Mouse (Mus musculus) embryonic facial prominence, embryonic 13.5 days (tissue): ENCODE results near the gene Glis1. TPM values are rescaled to one million over a fixed set of nuclear protein-coding genes. Genes with fewer than 3 reads are reported as not detected.

Experiments
- ATAC-seq: fragments of 200-750 bp; cut with Nextera tagmentation; 2 replicates; pipeline ENCODE4 v1.8.0; 2017; ENCODE audit warnings: low read depth; ENCODE audit not compliant: insufficient number of reproducible peaks, insufficient read depth, low FRiP score, low TSS enrichment
- H3K27ac ChIP-seq: fragments of 300-500 bp; sonication (generic); 2 replicates; pipeline ENCODE4 v1.5.1; 2015; ENCODE audit warnings: moderate library complexity, mild to moderate bottlenecking, inconsistent platforms
- H3K27me3 ChIP-seq: fragments of 300-500 bp; sonication (generic); 2 replicates; pipeline ENCODE4 v1.6.1; 2015; ENCODE audit warnings: mild to moderate bottlenecking, inconsistent platforms
- H3K36me3 ChIP-seq: fragments of 300-500 bp; sonication (generic); 2 replicates; pipeline ENCODE4 v1.6.1; 2015; ENCODE audit warnings: mild to moderate bottlenecking, inconsistent platforms
- H3K4me1 ChIP-seq: fragments of 300-500 bp; sonication (generic); 2 replicates; pipeline ENCODE4 v1.6.1; 2015; ENCODE audit warnings: inconsistent platforms
- H3K4me2 ChIP-seq: fragments of 300-500 bp; sonication (generic); 2 replicates; pipeline ENCODE4 v1.6.1; 2015; ENCODE audit warnings: moderate library complexity, mild to moderate bottlenecking, inconsistent platforms
- H3K4me3 ChIP-seq: fragments of 300-500 bp; sonication (generic); 2 replicates; pipeline ENCODE4 v1.5.1; 2015; ENCODE audit warnings: mild to moderate bottlenecking, inconsistent platforms
- H3K9ac ChIP-seq: fragments of 300-500 bp; sonication (generic); 2 replicates; pipeline ENCODE4 v1.6.1; 2015; ENCODE audit warnings: mild to moderate bottlenecking, inconsistent platforms
- H3K9me3 ChIP-seq: fragments of 300-500 bp; sonication (generic); 2 replicates; pipeline ENCODE4 v1.6.1; 2016; ENCODE audit warnings: inconsistent platforms
- WGBS: fragments of 180-500 bp; shearing (Covaris S2); methylation state at CpG from one replicate; pipeline ENCODE4 v1.1.7; 2015; ENCODE audit warnings: mixed read lengths; 5-methylcytosine and 5-hydroxymethylcytosine counted together
- polyA plus RNA-seq: library from polyadenylated mRNA; unstranded; fragments of >200 nt; fragmentation: Nextera tagmentation; extraction: Ambion mirVana; gene quantifications from 2 replicates; pipeline ENCODE4 v1.2.1, GENCODE M21; 2015

The Glis1 gene
- polyA plus RNA-seq, 1 experiment from 2014 or later: 60.4 TPM

DNA sequence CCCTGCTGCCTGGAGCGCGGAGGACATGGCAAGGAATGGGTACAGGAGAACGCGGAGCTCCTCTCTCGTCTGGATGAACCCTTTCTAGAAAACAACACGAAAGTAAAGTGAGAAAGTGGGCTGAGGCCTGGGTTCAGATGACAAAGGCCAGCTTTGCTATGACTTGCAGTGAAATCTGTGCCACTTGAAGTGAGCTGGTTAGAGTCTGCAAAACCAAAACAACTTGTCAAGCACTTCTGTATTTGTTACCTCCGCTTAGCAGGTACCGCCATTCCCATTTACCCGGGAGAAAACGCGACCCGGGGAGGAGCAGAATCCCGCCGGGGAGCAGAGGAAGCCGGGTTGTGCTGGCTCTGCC is 414 bp upstream of the Glis1 start:
- Histone ChIP-seq H3K27me3 (peaks cover 58% of the 10 kb centered on the region), H3K9ac (peak overlapping the region; percentile 74), H3K27ac (peak overlapping the region; percentile 86), H3K36me3 (no peaks in the 10 kb centered on the region), H3K4me3 (peak overlapping the region; percentile 71), H3K9me3 (no peaks in the 10 kb centered on the region), H3K4me1 (peaks cover 36% of the 10 kb centered on the region), H3K4me2 (peak overlapping the region; percentile 92)
- no peak for ATAC-seq
- 5% methylated on average over 15 of the region's 15 CpGs for WGBS

DNA sequence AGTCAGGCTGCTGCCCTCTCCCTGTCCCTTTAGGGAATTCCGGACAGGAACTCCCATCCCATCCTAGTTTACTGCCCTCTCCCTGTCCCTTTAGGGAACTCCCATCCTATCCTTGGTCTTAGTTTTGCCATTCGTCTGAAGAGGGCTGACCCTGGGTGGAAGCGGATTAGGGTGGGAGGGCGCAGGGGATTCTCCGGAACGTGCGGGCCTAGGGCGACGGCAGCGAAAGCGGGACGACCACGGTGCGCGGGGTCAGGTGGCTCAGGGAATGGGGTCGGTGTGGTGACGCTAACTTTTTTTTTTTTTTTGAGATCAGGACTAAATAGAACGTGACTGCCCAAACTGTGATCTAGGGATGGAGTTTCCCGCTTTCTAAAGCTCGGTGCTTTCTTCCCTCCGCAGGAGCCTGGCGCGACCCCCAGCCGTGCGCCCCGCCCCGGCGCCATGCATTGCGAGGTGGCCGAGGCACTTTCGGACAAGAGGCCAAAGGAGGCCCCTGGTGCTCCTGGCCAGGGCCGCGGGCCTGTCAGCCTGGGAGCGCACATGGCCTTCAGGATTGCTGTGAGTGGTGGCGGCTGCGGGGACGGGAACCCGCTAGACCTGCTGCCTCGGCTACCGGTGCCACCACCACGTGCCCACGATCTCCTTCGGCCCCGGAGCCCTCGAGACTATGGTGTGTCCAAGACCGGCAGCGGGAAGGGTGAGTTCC is 1.0 kb downstream of the Glis1 start:
- Histone ChIP-seq H3K4me2 (peak overlapping the region; percentile 92), H3K9ac (peak overlapping the region; percentile 74), H3K27me3 (peaks cover 58% of the 10 kb centered on the region), H3K4me3 (peak overlapping the region; percentile 71), H3K4me1 (peaks cover 48% of the 10 kb centered on the region), H3K27ac (peak overlapping the region; percentile 86), H3K9me3 (no peaks in the 10 kb centered on the region), H3K36me3 (no peaks in the 10 kb centered on the region)
- 1% methylated on average over 42 of the region's 47 CpGs for WGBS
- ATAC-seq: no peak

DNA sequence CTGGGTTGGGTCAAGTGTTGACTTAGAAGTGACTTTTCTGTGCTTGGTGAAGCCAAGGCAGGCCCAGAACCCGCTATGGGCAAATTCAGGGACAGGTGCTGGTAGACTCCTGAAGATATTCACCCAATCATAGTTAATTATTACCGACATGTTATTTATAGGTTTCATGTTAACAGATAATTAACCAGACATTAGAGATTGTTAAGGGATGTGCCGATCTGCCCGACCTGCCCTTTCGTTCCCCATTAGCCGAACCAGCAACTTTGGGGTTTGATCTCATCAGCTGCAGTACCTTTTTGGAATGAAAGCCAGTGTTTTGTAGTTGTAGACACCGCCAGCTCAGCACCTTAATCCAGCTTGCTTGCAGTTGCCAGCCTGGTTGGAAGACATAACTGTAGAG is 2.1 kb downstream of the Glis1 start:
- Histone ChIP-seq H3K27ac (peak overlapping the region; percentile 56; the same call in 1 of the 2 replicates), H3K9me3 (no peaks in the 10 kb centered on the region), H3K4me1 (peaks cover 59% of the 10 kb centered on the region), H3K4me3 (peak overlapping the region; percentile 71), H3K27me3 (peaks cover 66% of the 10 kb centered on the region), H3K9ac (peak overlapping the region; percentile 53), H3K4me2 (peak overlapping the region; percentile 92), H3K36me3 (no peaks in the 10 kb centered on the region)
- no peak for ATAC-seq
- 68% methylated on average over 7 of the region's 7 CpGs for WGBS

DNA sequence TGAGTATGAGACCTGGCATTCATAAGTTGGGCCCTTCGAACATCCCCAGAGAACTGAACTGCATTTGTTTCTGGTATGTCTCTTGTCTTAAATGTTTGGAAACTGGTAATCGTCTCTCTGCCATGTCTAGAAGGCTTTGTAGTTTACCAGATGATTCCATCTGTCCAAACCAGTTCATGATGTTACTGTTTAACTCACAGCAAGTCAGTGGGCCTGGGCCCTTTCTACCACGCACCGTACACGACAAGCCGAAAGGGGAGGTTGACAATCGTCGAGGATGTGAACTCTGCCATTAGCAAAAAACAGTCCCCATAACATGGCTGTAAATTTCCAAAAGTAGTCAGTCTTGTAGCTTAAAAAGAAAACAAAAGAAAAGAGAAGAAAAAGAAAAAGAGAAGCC is 4.3 kb downstream of the Glis1 start:
- Histone ChIP-seq H3K9ac (peak overlapping the region; percentile 53), H3K36me3 (no peaks in the 10 kb centered on the region), H3K4me3 (peak overlapping the region; percentile 71), H3K9me3 (no peaks in the 10 kb centered on the region), H3K4me1 (peaks cover 79% of the 10 kb centered on the region), H3K27ac (peak overlapping the region; percentile 56), H3K27me3 (peaks cover 52% of the 10 kb centered on the region), H3K4me2 (peak overlapping the region; percentile 92)
- no peak for ATAC-seq
- 50% methylated on average over 8 of the region's 8 CpGs for WGBS

DNA sequence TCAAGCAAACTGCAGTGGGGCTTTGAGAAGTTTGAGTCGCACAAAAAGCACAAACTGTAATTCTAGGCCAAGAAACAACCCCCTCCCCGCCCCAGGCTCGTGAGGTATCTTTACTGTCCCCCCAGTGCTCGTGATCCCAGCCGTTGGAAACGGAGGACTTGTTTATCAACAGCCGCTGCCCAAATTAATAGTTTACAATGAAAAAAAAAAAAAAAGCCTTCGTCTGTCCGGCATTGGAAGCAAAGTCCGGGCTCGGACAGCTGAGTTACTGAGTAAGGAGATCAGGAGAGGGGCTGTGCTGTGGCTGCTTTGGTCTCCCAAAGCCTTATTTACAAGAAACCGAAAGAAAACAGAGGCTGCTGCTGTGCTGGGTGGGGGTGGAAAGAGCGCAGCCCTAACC is 5.9 kb downstream of the Glis1 start:
- peak overlapping the region; percentile 64 for H3K9ac ChIP-seq
- peak overlapping the region; percentile 29 for H3K4me3 ChIP-seq
- no peaks in the 10 kb centered on the region for H3K9me3 ChIP-seq
- 17% methylated on average over 13 of the region's 13 CpGs for WGBS
- ATAC-seq: no peak
- peak overlapping the region; percentile 92 for H3K4me2 ChIP-seq
- peaks cover 82% of the 10 kb centered on the region for H3K4me1 ChIP-seq
- H3K36me3 ChIP-seq: no peaks in the 10 kb centered on the region; the same call in 1 of the 2 replicates
- H3K27ac ChIP-seq: peak overlapping the region; percentile 44; the same call in 1 of the 2 replicates
- H3K27me3 ChIP-seq: peaks cover 40% of the 10 kb centered on the region

DNA sequence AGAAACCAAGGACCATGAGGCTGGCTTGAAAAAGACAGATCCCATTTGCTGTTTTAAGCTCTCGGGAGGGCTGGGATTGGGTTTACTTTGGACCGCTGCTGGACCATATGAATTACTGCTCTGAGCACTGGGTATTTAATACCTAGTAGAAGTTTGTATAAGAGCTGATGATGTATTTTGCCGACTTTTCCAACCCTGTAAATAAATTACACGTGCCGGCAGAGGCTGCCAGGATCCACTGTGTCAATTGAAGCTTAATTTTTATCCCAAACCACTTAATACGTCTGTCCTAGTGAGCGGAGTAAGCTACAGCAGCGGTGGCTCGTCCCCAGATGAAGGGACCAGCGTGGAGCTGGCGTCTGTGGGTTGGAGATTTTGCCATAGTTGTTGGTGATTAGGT is 7.9 kb downstream of the Glis1 start:
- Histone ChIP-seq H3K4me1 (peaks cover 72% of the 10 kb centered on the region), H3K27ac (peak overlapping the region; percentile 73), H3K36me3 (no peaks in the 10 kb centered on the region; the same call in 1 of the 2 replicates), H3K4me3 (peak overlapping the region; percentile 19; the same call in 1 of the 2 replicates), H3K9ac (0 out of 2 replicates have a peak overlapping the region, but pooled peaks have one; percentile 21), H3K4me2 (peak overlapping the region; percentile 92), H3K9me3 (no peaks in the 10 kb centered on the region), H3K27me3 (peaks cover 33% of the 10 kb centered on the region)
- WGBS: 41% methylated on average over 11 of the region's 11 CpGs
- no peak for ATAC-seq

DNA sequence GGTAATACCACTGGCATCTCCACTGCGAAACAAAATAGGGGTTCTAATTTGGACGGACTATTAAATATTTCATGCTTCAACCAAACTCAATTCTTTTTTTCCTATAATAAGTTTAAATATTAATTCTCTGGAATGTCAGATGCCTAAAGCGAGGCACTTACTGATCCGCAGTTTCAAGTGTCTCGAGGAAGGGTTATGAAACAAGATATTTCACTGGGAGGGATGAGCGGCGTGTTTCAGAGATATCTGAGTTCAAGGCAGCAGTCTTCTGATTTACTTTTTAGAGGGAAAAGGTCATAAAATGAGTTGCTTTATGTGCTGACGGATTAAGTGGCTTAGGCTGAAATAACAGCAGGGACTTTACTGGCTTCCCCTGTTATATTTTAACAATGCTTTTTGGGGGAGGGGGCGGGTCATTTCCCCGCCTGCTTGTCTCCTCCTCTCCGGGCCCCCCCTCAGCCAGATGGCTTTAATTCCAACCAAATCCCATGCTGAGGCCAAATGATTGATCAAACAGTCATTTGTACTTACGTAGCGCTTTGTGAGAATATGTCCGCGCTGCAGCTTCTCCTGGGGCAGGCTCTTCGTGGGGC is 8.6 kb downstream of the Glis1 start:
- peak overlapping the region; percentile 73 for H3K27ac ChIP-seq
- H3K9me3 ChIP-seq: no peaks in the 10 kb centered on the region
- peaks cover 26% of the 10 kb centered on the region for H3K27me3 ChIP-seq
- ATAC-seq: no peak
- peaks cover 65% of the 10 kb centered on the region for H3K4me1 ChIP-seq
- peak overlapping the region; percentile 23 for H3K4me3 ChIP-seq
- peak overlapping the region; percentile 92 for H3K4me2 ChIP-seq
- WGBS: 15% methylated on average over 16 of the region's 16 CpGs
- H3K9ac ChIP-seq: peak overlapping the region; percentile 59
- H3K36me3 ChIP-seq: no peaks in the 10 kb centered on the region; the same call in 1 of the 2 replicates

DNA sequence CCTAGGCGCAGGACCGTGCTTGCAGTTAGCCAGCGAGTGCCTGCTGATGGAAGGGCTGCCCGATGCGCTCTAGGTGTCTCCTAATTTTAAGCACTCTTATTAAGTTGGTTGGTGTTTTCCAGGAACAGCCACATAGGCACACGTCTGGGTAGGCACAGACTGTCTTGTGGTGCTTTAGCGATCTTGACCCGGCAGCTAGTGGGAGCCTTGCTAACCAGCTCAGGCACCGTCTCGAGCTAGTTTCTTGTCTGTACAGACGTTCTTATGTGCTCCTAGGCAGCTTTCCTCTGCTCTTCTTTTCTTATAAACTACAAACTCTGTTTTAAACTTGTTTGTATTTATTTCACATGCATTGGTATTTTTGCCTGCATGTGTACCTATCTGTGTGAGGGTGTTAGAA is 9.2 kb downstream of the Glis1 start:
- Histone ChIP-seq H3K4me3 (peak overlapping the region; percentile 23), H3K9me3 (no peaks in the 10 kb centered on the region), H3K27me3 (peaks cover 22% of the 10 kb centered on the region), H3K4me1 (peaks cover 58% of the 10 kb centered on the region), H3K9ac (peak overlapping the region; percentile 59), H3K4me2 (peak overlapping the region; percentile 92), H3K27ac (peak overlapping the region; percentile 73), H3K36me3 (no peaks in the 10 kb centered on the region; the same call in 1 of the 2 replicates)
- ATAC-seq: no peak
- 29% methylated on average over 11 of the region's 11 CpGs for WGBS

DNA sequence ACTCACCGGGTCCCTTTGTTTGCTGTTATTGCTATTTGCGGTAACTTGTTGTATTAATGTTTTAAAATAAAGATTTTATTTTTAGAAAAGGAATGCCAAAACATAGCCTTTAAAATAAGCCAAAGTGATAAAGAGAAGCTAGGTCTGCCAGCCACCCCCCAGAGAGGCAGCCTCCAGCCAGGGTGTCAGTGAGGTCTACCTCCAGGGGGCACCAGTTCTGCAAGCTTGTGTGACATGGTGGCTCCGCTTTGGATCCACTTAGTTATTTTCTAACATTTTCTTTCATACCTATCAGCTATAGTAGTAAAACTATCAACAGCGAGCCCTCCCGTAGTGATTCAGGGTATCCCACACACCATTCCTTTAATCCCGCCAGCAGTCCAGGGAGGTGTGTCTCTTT is 14.1 kb downstream of the Glis1 start:
- 89% methylated on average over 6 of the region's 6 CpGs for WGBS
- H3K4me2 ChIP-seq: no peak overlapping the region
- H3K4me3 ChIP-seq: no peak overlapping the region
- ATAC-seq: no peak
- H3K4me1 ChIP-seq: peaks cover 28% of the 10 kb centered on the region
- no peak overlapping the region for H3K27ac ChIP-seq
- no peaks in the 10 kb centered on the region for H3K9me3 ChIP-seq
- H3K36me3 ChIP-seq: no peaks in the 10 kb centered on the region; the same call in 1 of the 2 replicates
- H3K9ac ChIP-seq: no peak overlapping the region
- peaks cover 14% of the 10 kb centered on the region for H3K27me3 ChIP-seq

DNA sequence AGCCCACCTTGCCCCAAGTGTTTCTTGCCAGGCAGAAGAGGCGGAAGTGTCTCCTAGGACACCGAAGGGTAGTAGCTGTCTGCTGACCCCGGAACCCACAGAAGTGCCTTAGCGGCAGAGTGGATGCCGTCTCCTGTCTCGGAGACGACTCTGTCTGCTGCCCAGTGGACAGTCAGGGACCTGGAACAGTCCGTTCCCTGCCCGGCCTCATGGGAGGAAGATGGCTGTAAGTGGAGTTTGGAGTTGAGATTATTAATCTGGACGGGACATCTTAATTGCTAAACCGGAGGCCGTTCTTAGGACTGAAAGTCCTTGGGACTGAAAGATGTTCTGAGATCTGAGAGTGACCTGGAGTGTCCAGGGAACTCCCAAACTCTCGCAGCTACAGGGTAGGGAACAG is 15.1 kb downstream of the Glis1 start:
- Histone ChIP-seq H3K4me1 (peaks cover 20% of the 10 kb centered on the region), H3K27ac (no peak overlapping the region), H3K9ac (no peak overlapping the region), H3K9me3 (no peaks in the 10 kb centered on the region), H3K4me3 (no peak overlapping the region), H3K27me3 (peaks cover 13% of the 10 kb centered on the region), H3K4me2 (no peak overlapping the region), H3K36me3 (no peaks in the 10 kb centered on the region; the same call in 1 of the 2 replicates)
- 88% methylated on average over 13 of the region's 13 CpGs for WGBS
- no peak for ATAC-seq

DNA sequence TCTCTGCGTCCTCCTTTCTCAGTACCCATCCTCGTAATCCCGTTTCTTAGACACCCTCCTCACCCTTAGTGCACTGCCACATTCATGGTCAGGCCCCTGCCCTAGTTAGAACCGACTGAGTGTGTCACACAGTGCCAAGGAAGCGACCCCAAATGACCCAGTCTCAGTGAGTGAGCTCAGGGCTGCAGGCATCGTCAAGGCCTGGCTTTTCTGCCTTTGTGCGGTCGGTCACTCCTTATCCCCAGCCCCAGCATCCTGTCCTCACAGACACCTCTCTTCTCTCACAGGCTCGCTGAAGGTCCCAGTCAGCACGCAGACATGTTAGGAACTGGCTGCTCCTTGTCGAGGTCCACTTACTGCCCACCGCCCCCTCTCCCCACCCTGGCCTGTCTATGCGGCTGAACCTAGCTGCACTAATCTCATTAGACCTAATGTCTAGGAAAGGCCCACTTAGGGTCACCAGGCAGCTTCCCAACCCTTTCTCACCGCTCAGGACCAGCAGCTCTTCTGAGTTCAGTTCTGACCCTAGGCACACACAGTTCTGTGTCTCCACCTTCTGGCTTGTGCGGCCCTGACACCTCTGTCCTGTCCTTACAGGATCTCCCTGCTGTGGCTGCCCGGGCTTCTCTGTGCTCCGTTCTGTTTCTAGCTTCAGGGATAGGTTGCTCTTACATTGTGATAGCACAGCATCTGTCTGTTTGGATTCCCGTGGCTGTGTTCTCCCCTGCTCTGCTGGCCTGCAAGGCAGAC is 18.1 kb downstream of the Glis1 start:
- Histone ChIP-seq H3K4me2 (no peak overlapping the region), H3K4me1 (peaks cover 39% of the 10 kb centered on the region), H3K9ac (no peak overlapping the region), H3K4me3 (no peak overlapping the region), H3K36me3 (no peaks in the 10 kb centered on the region), H3K27ac (no peak overlapping the region), H3K27me3 (no peaks in the 10 kb centered on the region), H3K9me3 (no peaks in the 10 kb centered on the region)
- ATAC-seq: no peak
- 68% methylated on average over 18 of the region's 18 CpGs for WGBS
